Mouse (Mus musculus) urinary bladder, postnatal 10 days (tissue): ENCODE data around the gene Fam173b.

ENCODE experiments used
- DNase-seq: peaks from one replicate; pipeline ENCODE4 v3.0.0; 2022; ENCODE audit warnings: low spot score

Gene Fam173b

GRCm38 (mm10) chr15:31636091-31636595, 34.5 kb downstream of the Fam173b start:
- DNase-seq: no peak

DNA sequence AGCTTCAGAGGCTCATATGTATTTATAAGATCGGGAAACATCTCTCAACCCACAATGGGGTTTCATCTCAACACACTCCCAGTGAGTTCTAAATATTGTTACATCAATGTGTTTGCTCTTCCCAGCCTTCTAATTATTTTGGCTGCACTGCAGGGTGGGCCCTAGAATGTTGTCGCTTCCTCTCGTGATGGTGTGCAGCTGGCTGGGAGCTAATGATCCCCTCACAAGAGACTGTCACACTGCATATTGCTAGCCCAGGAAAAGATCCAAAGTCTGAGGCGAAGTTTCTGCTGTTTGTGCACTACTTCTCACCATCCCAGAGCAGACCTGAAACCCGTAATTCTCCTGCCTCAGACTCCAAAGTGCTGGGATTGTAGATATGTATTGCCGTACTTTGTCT, 45.6 kb downstream of the Fam173b start:
- DNase-seq: no peak

GRCm38 (mm10) chr15:31647851-31648569, 46.4 kb downstream of the Fam173b start:
- DNase-seq: no peak

GRCm38 (mm10) chr15:31649691-31650090, 48.0 kb downstream of the Fam173b start:
- DNase-seq: no peak

DNA sequence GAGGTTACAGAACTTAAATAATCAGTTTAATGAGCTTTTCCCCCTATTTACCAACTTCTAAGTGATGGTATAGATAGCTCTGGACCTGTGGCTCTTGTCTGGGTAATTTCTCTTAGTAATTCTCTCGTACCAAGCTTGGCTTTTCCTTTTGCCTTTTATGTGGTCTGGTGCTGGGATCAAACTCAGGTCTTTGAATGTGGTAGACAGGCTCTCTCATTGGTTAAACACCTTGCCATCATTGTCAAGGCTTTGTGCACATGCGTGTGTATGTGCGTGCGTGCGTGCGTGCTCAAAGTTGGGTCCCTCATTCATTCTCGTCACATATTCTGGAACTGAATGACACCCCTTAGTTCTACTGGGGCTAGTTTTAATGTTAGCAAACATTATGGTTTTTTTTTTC, 49.2 kb downstream of the Fam173b start:
- DNase-seq: no peak

- DNase-seq: no peak
Observed at GRCm38 (mm10) chr15:31660133-31660795, 58.6 kb downstream of the Fam173b start.

DNA sequence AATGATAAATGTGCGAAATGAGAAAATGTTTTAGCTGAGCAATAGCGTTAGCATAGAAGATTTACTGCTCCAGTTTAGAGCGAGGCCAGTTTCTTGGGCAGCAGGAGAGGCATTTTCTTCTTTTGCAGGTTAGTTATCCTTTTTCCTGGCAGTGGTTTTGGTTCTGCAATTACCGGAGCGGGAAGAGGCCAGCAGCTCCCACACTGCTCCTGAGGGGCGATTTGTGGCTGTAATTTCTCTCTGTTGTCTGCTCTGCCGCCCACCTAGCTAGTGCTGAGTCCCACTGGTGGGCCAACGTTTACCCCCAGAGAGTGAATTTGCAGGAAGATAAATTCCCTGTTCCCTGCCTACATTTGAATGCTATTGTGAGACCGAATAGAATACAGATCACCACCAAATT, 59.2 kb downstream of the Fam173b start:
- no peak for DNase-seq

- DNase-seq: no peak
Observed at GRCm38 (mm10) chr15:31661802-31662201, 60.1 kb downstream of the Fam173b start.

- DNase-seq: no peak
Observed at GRCm38 (mm10) chr15:31663074-31663473, 61.4 kb downstream of the Fam173b start.
